Mouse (Mus musculus): ENCODE data around the gene Rarb.

DNA sequence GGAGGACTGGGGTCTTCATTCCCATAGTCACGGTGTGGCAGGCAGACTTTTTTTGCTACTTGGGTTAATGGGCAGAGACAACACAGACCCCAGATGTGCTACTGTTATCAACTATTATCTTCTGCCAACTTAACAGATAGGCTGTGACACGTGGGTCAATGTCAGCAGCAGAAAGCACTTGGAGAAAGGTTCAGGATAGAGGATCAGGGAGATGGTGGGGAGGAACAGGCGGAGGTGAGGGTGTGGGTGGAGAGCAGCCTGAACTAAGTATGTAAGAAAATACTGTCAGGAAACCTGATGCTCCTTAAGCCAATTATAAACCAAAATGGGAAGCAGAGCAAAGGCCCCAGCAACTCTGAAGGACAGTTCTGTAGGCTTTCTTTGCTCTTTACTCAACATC is 101.1 kb downstream of the Rarb start:
- TF ChIP-seq RAD21 (IDR thresholded peaks at IDR 0.05; ENCODE audit: low read depth, low read length) (no peak), CTCF (conservative IDR thresholded peaks at IDR 0.05 in 1 of 2, IDR thresholded peaks at IDR 0.05 in 1 of 2; ENCODE audit: low read depth in 2 of 2, low read length in 2 of 2) (no peak), MYC (IDR thresholded peaks at IDR 0.05; ENCODE audit: low read depth, low read length) (no peak), USF1 (IDR thresholded peaks at IDR 0.05; ENCODE audit: low read depth, low read length) (no peak), MXI1 (IDR thresholded peaks at IDR 0.05; ENCODE audit: low read depth, low read length) (no peak), ZNF384 (IDR thresholded peaks at IDR 0.05; ENCODE audit: low read depth, low read length) (no peak), HCFC1 (IDR thresholded peaks at IDR 0.05; ENCODE audit: low read depth, low read length) (no peak), JUN (IDR thresholded peaks at IDR 0.05; ENCODE audit: insufficient read depth, low read depth, low read length) (no peak), SMC3 (IDR thresholded peaks at IDR 0.05; ENCODE audit: low read depth, low read length) (no peak), NELFE (IDR thresholded peaks at IDR 0.05; ENCODE audit: low read depth, low read length) (no peak), POLR2AphosphoS2 (IDR thresholded peaks at IDR 0.05; ENCODE audit: low read depth, low read length) (no peak), POLR2A (IDR thresholded peaks at IDR 0.05; ENCODE audit: low read depth, low read length) (no peak), ZC3H11A (IDR thresholded peaks at IDR 0.05; ENCODE audit: low read depth, low read length) (no peak)

Data from CH12.LX (cell line).